Mouse (Mus musculus) monocyte, adult 2 months (primary cell): Measurements from ENCODE around the gene Npepl1.

ENCODE experiments used
- DNase-seq, 2 experiments: peaks; one replicate each; pipeline ENCODE4 v3.0.0; 2022; ENCODE audit warnings: low spot score in 2 of 2, low read depth in 1 of 2

Gene Npepl1

GRCm38 (mm10) chr2:174109991-174110782, at the start of gene Npepl1:
Npepl1 (plus strand) TSS chr2:174110349.
- DNase-seq = peak in 1 of 2 experiments; percentile 12

- no peak for DNase-seq
Observed at GRCm38 (mm10) chr2:174061219-174061618, 48.9 kb upstream of the Npepl1 start.

GRCm38 (mm10) chr2:174063074-174063473, 47.1 kb upstream of the Npepl1 start:
- DNase-seq = no peak

- no peak for DNase-seq
Observed at GRCm38 (mm10) chr2:174063527-174064211, 46.5 kb upstream of the Npepl1 start.

- DNase-seq = no peak
Observed at GRCm38 (mm10) chr2:174067793-174068419, 42.2 kb upstream of the Npepl1 start.

GRCm38 (mm10) chr2:174069532-174070049, 40.6 kb upstream of the Npepl1 start:
- no peak for DNase-seq

GRCm38 (mm10) chr2:174071406-174071805, 38.7 kb upstream of the Npepl1 start:
- no peak for DNase-seq

GRCm38 (mm10) chr2:174073156-174073790, 36.9 kb upstream of the Npepl1 start:
- DNase-seq = no peak

GRCm38 (mm10) chr2:174074621-174075020, 35.5 kb upstream of the Npepl1 start:
- no peak for DNase-seq

GRCm38 (mm10) chr2:174075072-174075570, 35.0 kb upstream of the Npepl1 start:
- DNase-seq = no peak

GRCm38 (mm10) chr2:174075673-174076432, 34.3 kb upstream of the Npepl1 start, which contains the start of gene Stx16:
Stx16 (plus strand) TSS chr2:174076308.
- peak; percentile 71 to 86 for DNase-seq

GRCm38 (mm10) chr2:174076433-174076824, 33.7 kb upstream of the Npepl1 start:
- no peak for DNase-seq

- DNase-seq = no peak
Observed at GRCm38 (mm10) chr2:174077004-174077695, 33.0 kb upstream of the Npepl1 start.

- DNase-seq = no peak
Observed at GRCm38 (mm10) chr2:174077776-174078338, 32.3 kb upstream of the Npepl1 start.

- no peak for DNase-seq
Observed at GRCm38 (mm10) chr2:174081833-174082232, 28.3 kb upstream of the Npepl1 start.

- DNase-seq = no peak
Observed at GRCm38 (mm10) chr2:174082380-174082918, 27.7 kb upstream of the Npepl1 start.

GRCm38 (mm10) chr2:174095086-174095485, 15.1 kb upstream of the Npepl1 start:
- DNase-seq = no peak

- DNase-seq = no peak
Observed at GRCm38 (mm10) chr2:174102399-174102798, 7.8 kb upstream of the Npepl1 start.

- no peak for DNase-seq
Observed at GRCm38 (mm10) chr2:174103527-174103926, 6.6 kb upstream of the Npepl1 start.
